Mouse (Mus musculus) liver, embryonic 13.5 days (tissue): ENCODE data around the gene Rad18. TPM values are rescaled to one million over a fixed set of nuclear protein-coding genes. Genes with fewer than 3 reads are reported as not detected.
A peak's percentile ranks its signal among the peaks of the same experiment; 100 is the strongest.

Experiments used
- ATAC-seq: fragments of 200-750 bp; cut with Nextera tagmentation; 2 replicates; pipeline ENCODE4 v1.8.0; 2017; ENCODE audit warnings: low read depth, mild to moderate bottlenecking, moderate number of reproducible peaks, moderate library complexity
- DNase-seq: peaks from one replicate; pipeline ENCODE4 v3.0.0; 2022
- H3K27ac ChIP-seq: fragments of 300-500 bp; sonication (generic); 2 replicates; pipeline ENCODE4 v1.5.1; 2015; ENCODE audit warnings: moderate library complexity, mild to moderate bottlenecking, inconsistent platforms
- H3K27me3 ChIP-seq: fragments of 300-500 bp; sonication (generic); 2 replicates; pipeline ENCODE4 v1.6.1; 2015; ENCODE audit warnings: mild to moderate bottlenecking, inconsistent platforms
- H3K36me3 ChIP-seq: fragments of 300-500 bp; sonication (generic); 2 replicates; pipeline ENCODE4 v1.6.1; 2015; ENCODE audit warnings: mild to moderate bottlenecking, inconsistent platforms
- H3K4me1 ChIP-seq: fragments of 300-500 bp; sonication (generic); replicated peaks from 2 replicates; pipeline ENCODE4 v1.6.1; 2015; ENCODE audit warnings: inconsistent platforms
- H3K4me2 ChIP-seq: fragments of 300-500 bp; sonication (generic); 2 replicates; pipeline ENCODE4 v1.6.1; 2015; ENCODE audit warnings: inconsistent platforms, mild to moderate bottlenecking, moderate library complexity
- H3K4me3 ChIP-seq: fragments of 300-500 bp; sonication (generic); replicated peaks from 2 replicates; pipeline ENCODE4 v1.5.1; 2015; ENCODE audit warnings: mild to moderate bottlenecking, inconsistent platforms
- H3K9ac ChIP-seq: fragments of 300-500 bp; sonication (generic); 2 replicates; pipeline ENCODE4 v1.6.1; 2015; ENCODE audit warnings: mild to moderate bottlenecking, inconsistent platforms
- H3K9me3 ChIP-seq: fragments of 300-500 bp; sonication (generic); replicated peaks from 2 replicates; pipeline ENCODE4 v1.6.1; 2016; ENCODE audit warnings: inconsistent platforms
- WGBS: fragments of 180-500 bp; shearing (Covaris S2); methylation state at CpG from one replicate; pipeline ENCODE4 v1.1.7; 2015; ENCODE audit not compliant: insufficient replicate concordance; 5-methylcytosine and 5-hydroxymethylcytosine counted together
- polyA plus RNA-seq: library from polyadenylated mRNA; unstranded; fragments of >200 nt; fragmentation: Nextera tagmentation; extraction: Ambion mirVana; gene quantifications from 2 replicates; pipeline ENCODE4 v1.2.1, GENCODE M21; 2015

Gene Rad18
- polyA plus RNA-seq, 1 experiment from 2014 or later, result 30.7 TPM

GRCm38 (mm10) chr6:112584961-112585360, 111.5 kb downstream of the Rad18 start:
- Histone ChIP-seq H3K9me3 (no peaks in the 10 kb centered on the region), H3K36me3 (no peaks in the 10 kb centered on the region), H3K4me1 (no peaks in the 10 kb centered on the region), H3K4me2 (no peak overlapping the region), H3K27me3 (no peaks in the 10 kb centered on the region), H3K9ac (no peak overlapping the region), H3K27ac (no peak overlapping the region), H3K4me3 (no peak overlapping the region)
- DNase-seq (no peak), ATAC-seq (no peak)
- WGBS, result 72% methylated on average over 5 of the region's 5 CpGs

GRCm38 (mm10) chr6:112582022-112582421, 114.5 kb downstream of the Rad18 start:
- WGBS, result 70% methylated on average over 4 of the region's 4 CpGs
- DNase-seq (no peak), ATAC-seq (no peak)
- Histone ChIP-seq H3K4me1 (no peaks in the 10 kb centered on the region), H3K27me3 (no peaks in the 10 kb centered on the region), H3K9me3 (no peaks in the 10 kb centered on the region), H3K36me3 (no peaks in the 10 kb centered on the region), H3K4me3 (no peak overlapping the region), H3K9ac (no peak overlapping the region), H3K4me2 (no peak overlapping the region), H3K27ac (no peak overlapping the region)

GRCm38 (mm10) chr6:112577198-112577597, 119.3 kb downstream of the Rad18 start:
- no peaks in the 10 kb centered on the region for H3K36me3 ChIP-seq
- no peaks in the 10 kb centered on the region for H3K27me3 ChIP-seq
- no peak overlapping the region for H3K4me3 ChIP-seq
- H3K4me1 ChIP-seq, result no peaks in the 10 kb centered on the region
- H3K9me3 ChIP-seq, result no peaks in the 10 kb centered on the region
- DNase-seq (no peak), ATAC-seq (no peak)
- no peak overlapping the region for H3K4me2 ChIP-seq
- H3K9ac ChIP-seq, result no peak overlapping the region
- WGBS, result 23% methylated on average over 5 of the region's 5 CpGs
- 0 out of 2 replicates have a peak overlapping the region, but pooled peaks have one; percentile 26 for H3K27ac ChIP-seq

GRCm38 (mm10) chr6:112574558-112574957, 121.9 kb downstream of the Rad18 start:
- Histone ChIP-seq H3K9ac (no peak overlapping the region), H3K27me3 (no peaks in the 10 kb centered on the region), H3K4me2 (no peak overlapping the region), H3K4me1 (no peaks in the 10 kb centered on the region), H3K36me3 (no peaks in the 10 kb centered on the region), H3K4me3 (no peak overlapping the region), H3K27ac (no peak overlapping the region), H3K9me3 (no peaks in the 10 kb centered on the region)
- DNase-seq (no peak), ATAC-seq (no peak)
- 46% methylated on average over 3 of the region's 3 CpGs for WGBS

GRCm38 (mm10) chr6:112570413-112570812, 126.1 kb downstream of the Rad18 start:
- H3K9me3 ChIP-seq, result no peaks in the 10 kb centered on the region
- H3K4me1 ChIP-seq, result no peaks in the 10 kb centered on the region
- no peak overlapping the region for H3K9ac ChIP-seq
- H3K27ac ChIP-seq, result no peak overlapping the region
- no peak for ATAC-seq
- no peak overlapping the region for H3K4me3 ChIP-seq
- no peak overlapping the region for H3K4me2 ChIP-seq
- WGBS, result 30% methylated on average over 1 of the region's 1 CpGs
- no peaks in the 10 kb centered on the region for H3K27me3 ChIP-seq
- no peak for DNase-seq
- H3K36me3 ChIP-seq, result no peaks in the 10 kb centered on the region

Other genes starting within 250 kb of the Rad18 start
- 0.31 and 0.36 TPM in 2 replicates for gene Cav3, start 237.2 kb downstream of the Rad18 start, polyA plus RNA-seq
- gene Oxtr, start 206.7 kb downstream of the Rad18 start, polyA plus RNA-seq, result not detected in 2 replicates